Mouse (Mus musculus) gastrocnemius, adult 8-10 months (tissue): ENCODE measurements at regions not wholly inside any gene's neighbourhood (a gene's known extent, or its start where the extent isn't known, plus 50 kb on each side); places are given as distances from the start of the nearest gene placed in this dataset.

Source experiments
- DNase-seq, 2 experiments: peaks; one replicate each; pipeline ENCODE4 v3.0.0; 2022; ENCODE audit warnings: low spot score in 2 of 2

DNA sequence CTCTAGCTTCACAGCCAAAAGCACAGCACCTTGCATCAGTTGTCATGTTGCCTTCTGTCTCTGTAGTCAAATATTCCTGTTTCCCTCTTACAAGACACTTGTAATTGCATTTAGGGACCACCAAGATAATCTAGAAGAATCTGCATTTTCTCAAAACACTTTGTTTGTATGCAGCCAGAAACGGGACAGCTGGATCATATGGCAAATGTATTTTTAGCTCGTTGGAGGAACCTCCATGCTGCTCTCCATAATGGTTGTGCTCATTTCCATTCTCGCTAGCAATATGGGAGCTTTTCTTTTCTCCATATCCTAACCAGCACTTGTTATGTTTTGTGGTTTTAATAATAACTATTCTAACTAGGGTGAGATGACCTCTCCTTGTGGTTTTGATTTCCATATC, 313.3 kb upstream of the Vrk2 start:
- DNase-seq: no peak

DNA sequence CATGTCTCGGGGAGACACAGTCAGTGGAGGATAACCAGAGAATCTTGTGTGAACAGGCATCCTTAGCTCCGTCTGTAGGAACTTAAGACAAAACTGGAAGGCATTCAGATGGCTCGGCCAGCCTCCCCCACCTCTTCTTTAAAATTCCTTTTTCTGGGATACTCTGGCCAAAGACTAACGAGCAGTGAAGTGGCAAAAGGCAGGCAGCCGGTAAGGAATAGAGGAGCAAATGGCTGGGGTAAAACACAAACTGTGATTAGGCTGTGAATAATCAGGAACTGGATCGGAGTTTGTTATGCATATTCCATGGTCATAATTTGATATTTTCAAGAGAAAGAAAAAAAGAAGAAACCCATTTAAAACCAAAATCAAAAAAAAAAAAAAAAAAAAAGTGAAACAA, 287.8 kb upstream of the Vrk2 start:
- no peak for DNase-seq
